In the genomic region with DNA sequence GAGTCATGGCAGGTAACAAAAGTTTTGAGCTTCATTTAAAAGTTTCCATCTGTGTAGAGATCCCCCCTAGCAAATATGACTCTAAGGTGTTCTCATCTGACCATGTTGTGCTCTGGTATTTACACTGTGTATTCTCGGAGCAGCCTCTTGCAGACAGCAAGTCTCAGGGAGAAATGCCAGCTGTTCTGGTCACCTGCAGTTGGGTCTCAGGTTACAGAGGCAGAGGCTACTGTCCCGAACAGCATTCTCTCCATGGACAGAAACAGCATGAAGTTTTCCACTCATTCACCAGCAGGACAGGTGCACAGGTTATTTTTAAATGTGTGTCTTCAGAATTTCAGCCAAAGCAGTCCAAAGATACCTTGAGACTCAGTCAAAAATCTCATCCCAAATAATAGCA, we compare ENCODE assay signal across 15 mouse cellular contexts.
"Had no signal": no experiment of that assay in that cellular context is flagged by ENCODE, and none has a peak within 500 bp of the region (broad histone marks: within the 10 kb centered on the region; RNA-seq: fewer than 3 reads in every experiment).

No protein-coding gene starts in this region.

- H3K9ac ChIP-seq: limb, embryonic 15.5 days; liver, embryonic 12.5 days; lung, embryonic 14.5 days; midbrain, embryonic 13.5 days; neural tube, embryonic 15.5 days had no signal

- H3K4me1 ChIP-seq: limb, embryonic 15.5 days; midbrain, embryonic 13.5 days had no signal

- H3K27me3 ChIP-seq: limb, embryonic 15.5 days; liver, embryonic 12.5 days; midbrain, embryonic 13.5 days; neural tube, embryonic 15.5 days had no signal

- H3K4me3 ChIP-seq: layer of hippocampus, adult 2 months; limb, embryonic 15.5 days; liver, embryonic 12.5 days; midbrain, embryonic 13.5 days; neural tube, embryonic 15.5 days had no signal

- ATAC-seq: intestine, postnatal 0 days; liver, embryonic 12.5 days; midbrain, embryonic 13.5 days had no signal

- DNase-seq: kidney, adult 9 months; kidney, postnatal 36 days; left cerebral cortex, postnatal 4 days; lung, embryonic 14.5 days; lung, postnatal 14 days; right cerebral cortex, adult 18-20 months; right cerebral cortex, postnatal 25 days; thymus, postnatal 4 days had no signal

- H3K9me3 ChIP-seq: limb, embryonic 15.5 days; liver, embryonic 12.5 days; midbrain, embryonic 13.5 days; neural tube, embryonic 15.5 days had no signal

- H3K36me3 ChIP-seq: limb, embryonic 15.5 days; liver, embryonic 12.5 days; midbrain, embryonic 13.5 days; neural tube, embryonic 15.5 days had no signal

- H3K4me2 ChIP-seq: limb, embryonic 15.5 days; liver, embryonic 12.5 days; lung, embryonic 14.5 days; midbrain, embryonic 13.5 days; neural tube, embryonic 15.5 days had no signal

- H3K27ac ChIP-seq: layer of hippocampus, adult 2 months; limb, embryonic 15.5 days; liver, embryonic 12.5 days; midbrain, embryonic 13.5 days; neural tube, embryonic 15.5 days; stomach, postnatal 0 days had no signal
